Mouse (Mus musculus): ENCODE results near the gene Shd. TPM values are rescaled to one million over a fixed set of nuclear protein-coding genes. Genes with fewer than 3 reads are reported as not detected.
"Not testable (repeated sequence)": the region's sequence is repeated elsewhere in the genome, so short reads cannot be mapped to it uniquely, and the experiment has no call there.

Shd gene
- total RNA-seq (2014; rRNA removed), result 233 and 250 TPM in 2 replicates
- 150 and 152 TPM in 2 replicates for polyA plus RNA-seq (2015; fragmentation: Nextera tagmentation; extraction: Ambion mirVana)

GRCm38 (mm10) chr17:55969966-55970891 is at the start of gene Shd:
Gene Shd (plus strand): TSS chr17:55970467.
- WGBS, result 8% methylated on average over 49 of the region's 55 CpGs
- ATAC-seq, result peak; percentile 62
- peaks cover 25% of the 10 kb centered on the region for H3K4me1 ChIP-seq (ENCODE audit: insufficient read depth, low read length)

GRCm38 (mm10) chr17:55931553-55932502 is 38.4 kb upstream of the Shd start:
- Histone ChIP-seq H3K4me2 (ENCODE audit: low read depth, low read length) (peak overlapping the region; percentile 78), H3K9me3 (ENCODE audit: low read length) (0 out of 2 replicates have a peak, but pooled peaks cover 2% of the 10 kb centered on the region), H3K9ac (replicated peaks; ENCODE audit: low read length) (peak overlapping the region; percentile 74), H3K27ac (peak overlapping the region; percentile 84), H3K27me3 (ENCODE audit: insufficient read depth, low read length) (no peaks in the 10 kb centered on the region), H3K4me3 (ENCODE audit: low read length) (peak overlapping the region; percentile 65), H3K36me3 (ENCODE audit: insufficient read depth, low read length) (no peaks in the 10 kb centered on the region), H3K4me1 (ENCODE audit: insufficient read depth, low read length) (peaks cover 3% of the 10 kb centered on the region; the same call in 1 of the 2 replicates)
- ATAC-seq, result peak; percentile 98
- peak; percentile 51 for TF ChIP-seq CTCF (IDR thresholded peaks at IDR 0.05; ENCODE audit: low read depth)
- DNase-seq (ENCODE audit: low spot score), result peak; percentile 86
- 2% methylated on average over 33 of the region's 33 CpGs for WGBS

More at GRCm38 (mm10) chr17:55969966-55970891, at the start of gene Shd:
- Histone ChIP-seq H3K4me3 (ENCODE audit: low read length) (peak within 1 kb of the TSS; percentile 59), H3K9ac (replicated peaks; ENCODE audit: low read length) (peak within 1 kb of the TSS; percentile 76), H3K36me3 (ENCODE audit: insufficient read depth, low read length) (peaks cover 10% of the 10 kb centered on the region), H3K27ac (peak within 1 kb of the TSS; percentile 76), H3K4me2 (ENCODE audit: low read depth, low read length) (peak within 1 kb of the TSS; percentile 90), H3K27me3 (ENCODE audit: insufficient read depth, low read length) (no peaks in the 10 kb centered on the region), H3K9me3 (ENCODE audit: low read length) (no peaks in the 10 kb centered on the region)
- peak; percentile 24; the same call in 1 of the 2 replicates for TF ChIP-seq CTCF (IDR thresholded peaks at IDR 0.05; ENCODE audit: low read depth)
- peak; percentile 80 for DNase-seq (ENCODE audit: low spot score)

DNA sequence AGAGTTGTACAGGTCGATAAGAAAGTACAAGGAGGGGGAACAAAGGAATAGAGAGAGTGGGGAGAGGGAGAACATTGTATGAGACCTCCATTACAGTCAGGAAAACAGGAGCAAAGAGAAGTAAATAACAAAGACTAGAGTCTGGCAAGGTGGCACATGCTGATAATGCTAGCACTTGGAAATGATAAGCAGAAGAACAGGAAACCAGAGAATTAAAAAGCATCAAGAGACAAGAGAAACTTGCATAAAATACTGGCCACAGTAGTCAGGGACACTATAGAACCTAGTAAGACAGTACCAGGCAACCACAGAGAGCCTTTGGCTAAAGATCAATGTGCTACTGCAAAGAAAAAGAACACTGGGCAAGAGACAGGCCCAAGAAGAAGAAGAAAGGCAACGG is 37.6 kb upstream of the Shd start:
- H3K27me3 ChIP-seq (ENCODE audit: insufficient read depth, low read length), result no peaks in the 10 kb centered on the region
- peak overlapping the region; percentile 84; the same call in 1 of the 2 replicates for H3K27ac ChIP-seq
- TF ChIP-seq CTCF (IDR thresholded peaks at IDR 0.05; ENCODE audit: low read depth), result no peak
- 0 out of 2 replicates have a peak, but pooled peaks cover 2% of the 10 kb centered on the region for H3K9me3 ChIP-seq (ENCODE audit: low read length)
- 66% methylated on average over 2 of the region's 2 CpGs for WGBS
- ATAC-seq (no peak), DNase-seq (ENCODE audit: low spot score) (no peak)
- peak overlapping the region; percentile 74; the same call in 1 of the 2 replicates for H3K9ac ChIP-seq (replicated peaks; ENCODE audit: low read length)
- no peaks in the 10 kb centered on the region for H3K36me3 ChIP-seq (ENCODE audit: insufficient read depth, low read length)
- peak overlapping the region; percentile 78 for H3K4me2 ChIP-seq (ENCODE audit: low read depth, low read length)
- H3K4me3 ChIP-seq (ENCODE audit: low read length), result peak overlapping the region; percentile 65
- H3K4me1 ChIP-seq (ENCODE audit: insufficient read depth, low read length), result peaks cover 3% of the 10 kb centered on the region; the same call in 1 of the 2 replicates

- Histone ChIP-seq H3K36me3 (ENCODE audit: insufficient read depth, low read length) (no peaks in the 10 kb centered on the region), H3K27ac (no peak overlapping the region), H3K9ac (replicated peaks; ENCODE audit: low read length) (no peak overlapping the region), H3K4me1 (ENCODE audit: insufficient read depth, low read length) (peaks cover 3% of the 10 kb centered on the region; the same call in 1 of the 2 replicates), H3K9me3 (ENCODE audit: low read length) (peaks cover 5% of the 10 kb centered on the region; the same call in 1 of the 2 replicates), H3K4me3 (ENCODE audit: low read length) (no peak overlapping the region), H3K4me2 (ENCODE audit: low read depth, low read length) (no peak overlapping the region), H3K27me3 (ENCODE audit: insufficient read depth, low read length) (no peaks in the 10 kb centered on the region)
- DNase-seq (ENCODE audit: low spot score) (no peak), ATAC-seq (no peak)
- TF ChIP-seq CTCF (IDR thresholded peaks at IDR 0.05; ENCODE audit: low read depth), result no peak
- 94% methylated on average over 15 of the region's 15 CpGs for WGBS
These were observed 37.1 kb upstream of the Shd start for GRCm38 (mm10) chr17:55933191-55933590.

DNA sequence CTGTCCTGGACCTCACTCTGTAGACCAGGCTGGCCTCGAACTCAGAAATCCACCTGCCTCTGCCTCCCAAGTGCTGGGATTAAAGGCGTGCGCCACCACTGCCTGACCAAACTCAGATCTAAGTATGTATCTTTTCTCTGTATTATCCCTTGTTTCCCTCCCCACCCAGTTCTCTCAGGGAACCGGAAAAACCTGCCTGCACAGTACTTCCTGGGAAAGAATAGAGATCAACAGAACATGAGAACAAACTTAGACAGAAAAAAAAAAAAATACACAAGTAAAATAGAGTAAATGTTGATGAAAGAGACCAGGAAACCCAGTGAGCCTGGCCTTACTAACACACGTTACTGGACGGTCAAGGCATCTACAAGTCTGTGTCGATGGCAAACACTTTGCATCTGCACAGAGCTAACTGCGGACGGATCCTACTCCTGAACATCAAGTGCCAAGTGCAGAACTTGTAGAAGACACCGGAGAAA is 25.8 kb upstream of the Shd start:
- not testable (repeated sequence) for DNase-seq (ENCODE audit: low spot score); H3K27me3 ChIP-seq (ENCODE audit: insufficient read depth, low read length); ATAC-seq; H3K9me3 ChIP-seq (ENCODE audit: low read length); H3K36me3 ChIP-seq (ENCODE audit: insufficient read depth, low read length); H3K4me1 ChIP-seq (ENCODE audit: insufficient read depth, low read length)
- Histone ChIP-seq H3K27ac (peak overlapping the region; percentile 94), H3K4me2 (ENCODE audit: low read depth, low read length) (peak overlapping the region; percentile 66), H3K4me3 (ENCODE audit: low read length) (peak overlapping the region; percentile 45), H3K9ac (replicated peaks; ENCODE audit: low read length) (0 out of 2 replicates have a peak overlapping the region, but pooled peaks have one; percentile 37)
- WGBS, result 32% methylated on average over 10 of the region's 10 CpGs

GRCm38 (mm10) chr17:55944866-55945682 is 25.2 kb upstream of the Shd start:
- H3K4me2 ChIP-seq (ENCODE audit: low read depth, low read length), result peak overlapping the region; percentile 66
- not testable (repeated sequence) for H3K4me1 ChIP-seq (ENCODE audit: insufficient read depth, low read length); H3K36me3 ChIP-seq (ENCODE audit: insufficient read depth, low read length); H3K9me3 ChIP-seq (ENCODE audit: low read length); H3K27me3 ChIP-seq (ENCODE audit: insufficient read depth, low read length)
- peak; percentile 85 for DNase-seq (ENCODE audit: low spot score)
- 1% methylated on average over 55 of the region's 56 CpGs for WGBS
- H3K27ac ChIP-seq, result peak overlapping the region; percentile 94
- H3K9ac ChIP-seq (replicated peaks; ENCODE audit: low read length), result peak overlapping the region; percentile 54
- peak overlapping the region; percentile 45 for H3K4me3 ChIP-seq (ENCODE audit: low read length)
- ATAC-seq, result peak; percentile 99

All from hindbrain, postnatal 0 days (tissue).